Mouse (Mus musculus) WW6 (cell line): Measurements from ENCODE around the gene Uba52.

Source experiments
- DNase-seq: peaks from one replicate; pipeline ENCODE4 v3.0.0-alpha.2; 2013; ENCODE audit warnings: low read depth, low spot score

Uba52 gene

GRCm38 (mm10) chr8:70486191-70486681 lies 24.4 kb downstream of the Uba52 start:
- no peak for DNase-seq

GRCm38 (mm10) chr8:70482943-70483342 lies 27.7 kb downstream of the Uba52 start:
- DNase-seq: no peak

- DNase-seq: no peak
Measured at GRCm38 (mm10) chr8:70481908-70482307, 28.7 kb downstream of the Uba52 start.

GRCm38 (mm10) chr8:70477269-70477982 lies 33.2 kb downstream of the Uba52 start:
- peak; percentile 82 for DNase-seq

GRCm38 (mm10) chr8:70476333-70477268 lies 34.0 kb downstream of the Uba52 start, which contains the start of gene Klhl26:
Gene Klhl26 (minus strand): TSS chr8:70476968.
- DNase-seq: peak; percentile 97

- DNase-seq: no peak
Measured at GRCm38 (mm10) chr8:70471856-70472255, 38.7 kb downstream of the Uba52 start.

GRCm38 (mm10) chr8:70469938-70470337 lies 40.7 kb downstream of the Uba52 start:
- no peak for DNase-seq

DNA sequence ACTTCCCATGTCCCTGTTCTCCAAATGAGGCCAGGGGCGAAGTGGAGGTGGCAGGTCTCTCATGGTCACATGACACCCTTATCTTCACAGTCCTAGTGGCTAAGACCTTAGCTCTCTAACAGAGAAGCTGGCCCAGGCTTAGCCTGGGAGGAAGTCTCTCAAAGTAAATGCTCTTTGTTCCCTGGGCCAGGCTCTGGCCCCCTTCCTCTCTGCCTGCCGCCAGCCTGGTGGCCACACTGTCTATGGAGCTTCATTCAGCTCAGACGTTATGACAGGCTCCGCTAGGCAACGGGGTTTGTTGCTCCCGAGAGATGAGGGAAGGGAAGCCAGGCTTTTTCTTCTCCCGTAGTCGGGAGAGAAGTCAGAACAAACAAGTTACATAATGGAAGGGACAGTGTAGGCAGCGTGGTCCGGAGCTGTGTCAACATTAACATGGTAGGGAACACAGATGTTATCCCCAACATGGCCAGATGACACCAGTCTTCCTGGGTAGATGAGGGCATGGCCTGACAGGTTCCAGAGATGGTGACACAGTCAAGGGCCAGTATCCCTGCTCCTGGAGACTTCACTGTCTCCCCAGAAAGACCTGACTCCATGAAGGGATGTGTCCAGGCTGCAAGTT lies 41.2 kb downstream of the Uba52 start:
- no peak for DNase-seq

- no peak for DNase-seq
Measured at GRCm38 (mm10) chr8:70468733-70469132, 41.9 kb downstream of the Uba52 start.

DNA sequence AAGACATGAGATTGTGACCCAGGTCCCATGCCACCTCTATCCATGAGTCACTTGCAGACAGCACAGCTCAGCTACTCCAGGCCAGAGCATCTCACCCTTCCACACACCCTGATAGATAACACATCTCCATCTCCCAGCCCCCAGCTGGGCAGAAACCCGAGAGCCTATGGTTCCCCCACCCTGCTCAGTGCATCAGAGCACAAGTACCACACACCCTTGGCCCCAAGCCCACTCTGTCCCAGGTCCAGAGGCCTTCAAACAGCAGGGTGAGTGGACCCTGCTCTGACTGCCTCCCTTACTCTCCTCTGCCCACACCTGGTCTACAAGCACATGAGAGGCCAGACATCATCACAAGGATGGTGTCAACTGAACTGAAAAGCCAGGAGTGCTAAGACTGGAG lies 42.7 kb downstream of the Uba52 start:
- DNase-seq: no peak

GRCm38 (mm10) chr8:70467229-70467725 lies 43.3 kb downstream of the Uba52 start:
- DNase-seq: no peak

- DNase-seq: no peak
Measured at GRCm38 (mm10) chr8:70466771-70467170, 43.8 kb downstream of the Uba52 start.

GRCm38 (mm10) chr8:70466305-70466704 lies 44.3 kb downstream of the Uba52 start:
- no peak for DNase-seq

DNA sequence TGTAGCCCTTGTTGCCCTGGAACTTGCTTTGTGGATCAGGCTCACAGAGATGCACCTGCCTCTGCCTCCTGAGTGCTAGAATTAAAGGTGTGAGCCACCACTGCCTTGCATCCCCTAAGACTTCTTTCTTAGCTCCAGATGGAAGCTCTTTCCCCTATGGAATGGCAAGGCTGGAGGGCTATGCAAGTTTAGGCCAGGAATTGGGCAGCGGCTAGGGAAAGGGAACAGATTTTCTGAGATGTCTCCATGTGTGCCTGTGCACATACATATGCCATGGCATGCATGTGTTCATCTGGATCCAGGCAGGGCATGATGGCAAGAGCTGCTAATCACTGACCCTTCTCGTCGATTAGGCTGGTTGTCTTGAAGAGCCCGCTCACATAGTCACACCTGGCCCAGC lies 44.9 kb downstream of the Uba52 start:
- DNase-seq: no peak

GRCm38 (mm10) chr8:70464162-70464561 lies 46.4 kb downstream of the Uba52 start:
- DNase-seq: no peak

GRCm38 (mm10) chr8:70463306-70463705 lies 47.3 kb downstream of the Uba52 start:
- no peak for DNase-seq

GRCm38 (mm10) chr8:70462516-70462813 lies 48.1 kb downstream of the Uba52 start:
- no peak for DNase-seq

DNA sequence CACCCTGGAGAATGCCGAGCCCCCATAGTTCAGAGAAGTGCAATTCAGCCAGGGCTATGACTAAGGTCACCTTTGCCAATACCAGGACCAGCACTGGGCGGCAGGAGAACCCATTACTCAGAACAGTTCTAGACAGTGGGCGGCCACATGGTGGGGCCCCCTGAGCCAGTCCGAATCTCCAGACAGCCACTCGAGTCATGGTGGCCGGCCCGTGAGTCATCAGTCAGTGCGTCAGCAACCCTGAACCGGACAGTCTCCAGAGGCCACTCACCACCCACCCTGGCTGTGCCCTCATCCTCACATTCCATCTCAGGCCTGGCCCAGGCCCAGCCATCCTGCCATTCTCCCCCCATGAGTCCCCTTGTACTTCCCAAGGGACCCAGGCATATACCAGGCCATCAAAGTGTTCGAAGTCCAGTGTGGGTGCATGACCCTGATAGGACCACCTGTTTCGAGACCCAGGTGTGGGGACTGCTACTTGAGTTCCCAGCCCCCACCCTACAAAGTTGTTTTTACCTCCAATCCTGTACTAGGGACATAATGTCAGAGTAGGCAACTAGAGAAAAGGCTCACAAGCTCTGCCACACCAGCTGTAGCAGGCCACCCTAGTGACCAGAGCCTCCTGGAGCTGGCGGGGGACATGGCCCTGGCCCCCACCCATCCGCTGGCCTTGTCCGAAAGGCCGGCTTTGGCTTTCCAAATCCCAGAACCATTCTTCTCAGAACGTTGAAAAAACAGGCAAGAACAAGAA lies 48.7 kb downstream of the Uba52 start:
- DNase-seq: no peak

GRCm38 (mm10) chr8:70460606-70461005 lies 50.0 kb downstream of the Uba52 start:
- DNase-seq: no peak

DNA sequence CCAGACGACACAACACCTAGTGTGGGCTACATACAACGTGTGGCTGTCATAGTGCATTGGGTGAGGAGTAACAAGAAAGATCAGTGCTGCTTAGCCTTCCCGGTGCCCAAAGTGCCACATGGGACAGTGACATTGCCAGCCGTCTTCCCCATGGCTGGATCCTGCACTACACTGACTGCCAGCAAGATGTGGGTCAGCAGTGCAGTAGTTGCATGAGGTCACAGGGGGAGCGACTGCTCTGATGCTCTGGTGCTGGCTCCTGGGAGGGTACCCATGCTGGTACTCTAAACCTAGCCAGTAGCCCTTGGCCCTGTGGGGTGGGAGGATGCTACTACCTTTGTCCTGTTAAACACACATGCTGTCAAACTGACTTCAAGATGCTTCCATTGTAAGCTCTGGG lies 50.4 kb downstream of the Uba52 start:
- no peak for DNase-seq

DNA sequence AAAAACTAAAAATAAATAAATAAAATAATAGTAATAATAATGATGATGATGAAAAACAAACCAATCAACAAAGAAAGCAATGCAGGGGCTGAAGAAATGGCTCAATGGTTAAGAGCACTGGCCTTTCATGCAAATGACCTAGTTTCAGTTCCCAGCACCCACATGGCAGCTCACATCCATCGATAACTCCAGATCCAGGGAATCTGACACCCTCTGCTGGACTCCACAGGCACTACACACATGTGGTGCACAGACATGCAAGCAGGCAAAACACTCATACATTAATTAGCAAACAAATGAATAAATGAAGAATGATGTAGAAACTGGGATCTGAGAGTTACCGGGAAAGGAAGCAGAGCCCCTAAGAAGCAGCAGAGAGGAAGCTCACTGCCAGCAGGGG lies 51.0 kb downstream of the Uba52 start:
- DNase-seq: no peak
